Mouse (Mus musculus) retina, postnatal 7 days (tissue): ENCODE data around the gene Csnk2a2.

Experiments used
- DNase-seq: peaks from one replicate; pipeline ENCODE4 v3.0.0-alpha.2; 2012; ENCODE audit warnings: low read depth, low spot score

The Csnk2a2 gene

GRCm38 (mm10) chr8:95426781-95427281 is 63.0 kb downstream of the Csnk2a2 start:
- DNase-seq, result peak; percentile 37

- no peak for DNase-seq
These were observed 65.2 kb downstream of the Csnk2a2 start for GRCm38 (mm10) chr8:95424682-95425081.

GRCm38 (mm10) chr8:95422193-95422810 is 67.5 kb downstream of the Csnk2a2 start:
- DNase-seq, result no peak

GRCm38 (mm10) chr8:95411309-95411972 is 78.4 kb downstream of the Csnk2a2 start:
- DNase-seq, result peak; percentile 34

- no peak for DNase-seq
These were observed 80.3 kb downstream of the Csnk2a2 start for GRCm38 (mm10) chr8:95409518-95409917.

GRCm38 (mm10) chr8:95401091-95401490 is 88.7 kb downstream of the Csnk2a2 start:
- no peak for DNase-seq

GRCm38 (mm10) chr8:95399131-95399530 is 90.7 kb downstream of the Csnk2a2 start:
- DNase-seq, result no peak

- no peak for DNase-seq
These were observed 92.6 kb downstream of the Csnk2a2 start for GRCm38 (mm10) chr8:95397201-95397600.

GRCm38 (mm10) chr8:95396752-95397151 is 93.1 kb downstream of the Csnk2a2 start:
- DNase-seq, result no peak
